Mouse (Mus musculus) adrenal gland, postnatal 25 days (tissue): ENCODE data around the gene Wdr11. TPM values are rescaled to one million over a fixed set of nuclear protein-coding genes. Genes with fewer than 3 reads are reported as not detected.

Experiments used
- DNase-seq: peaks from one replicate; pipeline ENCODE4 v3.0.0; 2021; ENCODE audit warnings: mixed read lengths
- total RNA-seq: library from RNA; stranded (reverse); gene quantifications from 2 replicates; pipeline ENCODE4 v1.2.3, GENCODE M21; 2021

The Wdr11 gene
- total RNA-seq, 1 experiment from 2014 or later: 62.4 TPM

- DNase-seq: no peak
These were observed 93.7 kb downstream of the Wdr11 start for GRCm38 (mm10) chr7:129685326-129685725.
